Mouse (Mus musculus) stomach, embryonic 16.5 days (tissue): ENCODE measurements around the gene Exosc8. TPM values are rescaled to one million over a fixed set of nuclear protein-coding genes. Genes with fewer than 3 reads are reported as not detected.
A peak's percentile ranks its signal among the peaks of the same experiment; 100 is the strongest.

Experiments
- ATAC-seq: fragments of 200-750 bp; cut with Nextera tagmentation; 2 replicates; pipeline ENCODE4 v1.8.0; 2017; ENCODE audit warnings: moderate number of reproducible peaks, moderate TSS enrichment; ENCODE audit not compliant: insufficient read depth, low FRiP score
- H3K27ac ChIP-seq: fragments of 300-500 bp; sonication (generic); 2 replicates; pipeline ENCODE4 v1.5.1; 2014; ENCODE audit warnings: low read length
- H3K27me3 ChIP-seq: fragments of 300-500 bp; sonication (generic); 2 replicates; pipeline ENCODE4 v1.6.1; 2014; ENCODE audit warnings: low read length, control low read depth, mixed read lengths; ENCODE audit not compliant: control insufficient read depth, insufficient read depth
- H3K36me3 ChIP-seq: fragments of 300-500 bp; sonication (generic); 2 replicates; pipeline ENCODE4 v1.6.1; 2014; ENCODE audit warnings: low read length; ENCODE audit not compliant: control insufficient read depth, insufficient read depth
- H3K4me1 ChIP-seq: fragments of 300-500 bp; sonication (generic); 2 replicates; pipeline ENCODE4 v1.6.1; 2014; ENCODE audit warnings: low read length, control low read depth, mixed read lengths; ENCODE audit not compliant: control insufficient read depth, insufficient read depth
- H3K4me2 ChIP-seq: fragments of 300-500 bp; sonication (generic); 2 replicates; pipeline ENCODE4 v1.6.1; 2014; ENCODE audit warnings: low read depth, low read length, mixed read lengths
- H3K4me3 ChIP-seq: fragments of 300-500 bp; sonication (generic); replicated peaks from 2 replicates; pipeline ENCODE4 v1.5.1; 2014; ENCODE audit warnings: mild to moderate bottlenecking, low read length
- H3K9ac ChIP-seq: fragments of 300-500 bp; sonication (generic); 2 replicates; pipeline ENCODE4 v1.6.1; 2014; ENCODE audit warnings: low read length
- H3K9me3 ChIP-seq: fragments of 300-500 bp; sonication (generic); replicated peaks from 2 replicates; pipeline ENCODE4 v1.6.1; 2016; ENCODE audit warnings: low read length, control low read depth; ENCODE audit not compliant: control insufficient read depth
- WGBS: fragments of 180-500 bp; shearing (Covaris S2); extraction: QIAGEN DNeasy Blood & Tissue Kit; methylation state at CpG from one replicate; pipeline ENCODE4 v1.1.7; 2014; 5-methylcytosine and 5-hydroxymethylcytosine counted together
- polyA plus RNA-seq: library from polyadenylated mRNA; unstranded; fragments of >200 nt; fragmentation: Nextera tagmentation; extraction: Ambion mirVana; gene quantifications from 2 replicates; pipeline ENCODE4 v1.2.1, GENCODE M21; 2015

The Exosc8 gene
- polyA plus RNA-seq, 1 experiment from 2014 or later = 90.3 TPM

GRCm38 (mm10) chr3:54693056-54693415 lies 42.2 kb downstream of the Exosc8 start:
- peak overlapping the region; percentile 72 for H3K4me3 ChIP-seq
- H3K36me3 ChIP-seq = peaks cover 3% of the 10 kb centered on the region; the same call in 1 of the 2 replicates
- peak overlapping the region; percentile 79 for H3K9ac ChIP-seq
- H3K4me1 ChIP-seq = peaks cover 7% of the 10 kb centered on the region; the same call in 1 of the 2 replicates
- no peaks in the 10 kb centered on the region for H3K9me3 ChIP-seq
- H3K27me3 ChIP-seq = peaks cover 3% of the 10 kb centered on the region; the same call in 1 of the 2 replicates
- H3K27ac ChIP-seq = peak overlapping the region; percentile 88
- peak overlapping the region; percentile 65 for H3K4me2 ChIP-seq
- WGBS = under 1% methylated on average over 8 of the region's 8 CpGs
- ATAC-seq = no peak

- Histone ChIP-seq H3K4me1 (peaks cover 7% of the 10 kb centered on the region; the same call in 1 of the 2 replicates), H3K9ac (peak within 1 kb of the TSS; percentile 79), H3K27ac (peak within 1 kb of the TSS; percentile 88), H3K36me3 (peaks cover 3% of the 10 kb centered on the region; the same call in 1 of the 2 replicates), H3K9me3 (no peaks in the 10 kb centered on the region), H3K27me3 (peaks cover 3% of the 10 kb centered on the region; the same call in 1 of the 2 replicates), H3K4me3 (peak within 1 kb of the TSS; percentile 72), H3K4me2 (peak within 1 kb of the TSS; percentile 65)
- WGBS = under 1% methylated on average over 65 of the region's 65 CpGs
- peak; percentile 99 for ATAC-seq
These were observed 42.8 kb downstream of the Exosc8 start, which contains the start of gene Supt20 for GRCm38 (mm10) chr3:54692202-54693055. Gene Supt20, plus strand, starts transcription at chr3:54692807.

GRCm38 (mm10) chr3:54689091-54689490 lies 46.1 kb downstream of the Exosc8 start:
- ATAC-seq = no peak
- Histone ChIP-seq H3K4me1 (no peaks in the 10 kb centered on the region), H3K27ac (no peak overlapping the region), H3K4me2 (no peak overlapping the region), H3K36me3 (no peaks in the 10 kb centered on the region), H3K4me3 (no peak overlapping the region), H3K27me3 (peaks cover 7% of the 10 kb centered on the region; the same call in 1 of the 2 replicates), H3K9ac (no peak overlapping the region), H3K9me3 (no peaks in the 10 kb centered on the region)
- 46% methylated on average over 2 of the region's 2 CpGs for WGBS

- Histone ChIP-seq H3K4me2 (no peak overlapping the region), H3K27ac (no peak overlapping the region), H3K36me3 (no peaks in the 10 kb centered on the region), H3K27me3 (peaks cover 7% of the 10 kb centered on the region; the same call in 1 of the 2 replicates), H3K9me3 (no peaks in the 10 kb centered on the region), H3K9ac (no peak overlapping the region), H3K4me1 (no peaks in the 10 kb centered on the region), H3K4me3 (no peak overlapping the region)
- WGBS = 50% methylated on average over 2 of the region's 2 CpGs
- peak; percentile 59; the same call in 1 of the 2 replicates for ATAC-seq
These were observed 47.9 kb downstream of the Exosc8 start for GRCm38 (mm10) chr3:54687245-54687644.

- Histone ChIP-seq H3K36me3 (no peaks in the 10 kb centered on the region), H3K27me3 (0 out of 2 replicates have a peak, but pooled peaks cover 6% of the 10 kb centered on the region), H3K4me3 (no peak overlapping the region), H3K9me3 (no peaks in the 10 kb centered on the region), H3K4me2 (no peak overlapping the region), H3K27ac (no peak overlapping the region), H3K4me1 (no peaks in the 10 kb centered on the region; the same call in 1 of the 2 replicates), H3K9ac (no peak overlapping the region)
- no peak for ATAC-seq
- 96% methylated on average over 3 of the region's 3 CpGs for WGBS
These were observed 50.0 kb downstream of the Exosc8 start for GRCm38 (mm10) chr3:54685202-54685601.

GRCm38 (mm10) chr3:54681310-54682204 lies 53.6 kb downstream of the Exosc8 start:
- Histone ChIP-seq H3K36me3 (no peaks in the 10 kb centered on the region), H3K4me2 (no peak overlapping the region), H3K4me1 (no peaks in the 10 kb centered on the region; the same call in 1 of the 2 replicates), H3K27me3 (0 out of 2 replicates have a peak, but pooled peaks cover 13% of the 10 kb centered on the region), H3K9ac (no peak overlapping the region), H3K4me3 (no peak overlapping the region), H3K9me3 (no peaks in the 10 kb centered on the region), H3K27ac (no peak overlapping the region)
- 50% methylated on average over 6 of the region's 6 CpGs for WGBS
- no peak for ATAC-seq

Other genes starting within 250 kb of the Exosc8 start
- gene Supt20, start 42.6 kb downstream of the Exosc8 start, polyA plus RNA-seq = 88.9 and 92.8 TPM in 2 replicates
- 0.51 and 0.88 TPM in 2 replicates for gene Gm21958, start 21.0 kb downstream of the Exosc8 start, polyA plus RNA-seq
- 63.6 and 64.9 TPM in 2 replicates for gene Alg5, start 146 bp upstream of the Exosc8 start, polyA plus RNA-seq
- gene Smad9, start 20.2 kb upstream of the Exosc8 start, polyA plus RNA-seq = 1.1 and 1.3 TPM in 2 replicates
- gene Rfxap, start 72.4 kb upstream of the Exosc8 start, polyA plus RNA-seq = 19.0 and 19.4 TPM in 2 replicates
- gene Sertm1, start 180.5 kb upstream of the Exosc8 start, polyA plus RNA-seq = 0.10 TPM in 2 replicates